Mouse (Mus musculus) left cerebral cortex, adult 2 months (tissue): Measurements from ENCODE around the gene Mrgprx1. TPM values are rescaled to one million over a fixed set of nuclear protein-coding genes. Genes with fewer than 3 reads are reported as not detected.

Source experiments
- DNase-seq, 2 experiments: peaks; one replicate each; pipeline ENCODE4 v3.0.0; 2021 to 2022; ENCODE audit warnings: low spot score in 2 of 2, mixed read lengths in 1 of 2; ENCODE audit errors: extremely low spot score in 1 of 2
- H3K27ac ChIP-seq: fragments of 200-600 bp; 2 replicates; pipeline ENCODE4 v1.8.1; 2022
- H3K4me3 ChIP-seq: fragments of 200-600 bp; 2 replicates; pipeline ENCODE4 v1.8.1; 2022
- CTCF ChIP-seq: fragments of 200-600 bp; IDR thresholded peaks from 2 replicates; pipeline ENCODE4 v1.8.1; 2022; ENCODE audit warnings: antibody characterized with exemption, mild to moderate bottlenecking, moderate library complexity
- intact Hi-C: fragments of 180-260 bp; cut with DNase I; formaldehyde crosslinking; loops from one replicate; pipeline ENCODE4 v1.15.1; 2025
- long read RNA-seq, 2 experiments: library from polyadenylated mRNA; stranded (forward); transcript quantifications; one replicate each; pipeline ENCODE4 v2.0.0; 2021; ENCODE audit warnings: borderline mapping rate in 2 of 2
- total RNA-seq, 2 experiments: library from RNA; stranded (reverse); gene quantifications; 2 replicates each; pipeline ENCODE4 v1.2.3; 2021

Mrgprx1 gene
- total RNA-seq = not detected
- long read RNA-seq, experiment 1 = 0 reads
- long read RNA-seq, experiment 2 = 0 reads

GRCm38 (mm10) chr7:48027497-48027896, at the start of gene Mrgprx1:
Gene Mrgprx1, minus strand, starts transcription at chr7:48027597.
- Histone ChIP-seq H3K27ac (no peak within 1 kb of the TSS), H3K4me3 (no peak within 1 kb of the TSS)
- no peak for DNase-seq
- TF ChIP-seq CTCF = no peak
- intact Hi-C loops = no loop called here

- TF ChIP-seq CTCF = no peak
- Histone ChIP-seq H3K4me3 (no peak overlapping the region), H3K27ac (no peak overlapping the region)
- no peak for DNase-seq
- intact Hi-C loops = no loop called here
These were observed 48.1 kb upstream of the Mrgprx1 start for GRCm38 (mm10) chr7:48075521-48075920.

- no peak for TF ChIP-seq CTCF
- no peak for DNase-seq
- no peak overlapping the region for H3K27ac ChIP-seq
- intact Hi-C loops = no loop called here
- H3K4me3 ChIP-seq = no peak overlapping the region
These were observed 19.2 kb upstream of the Mrgprx1 start for GRCm38 (mm10) chr7:48046475-48047185.

GRCm38 (mm10) chr7:48044046-48044445, 16.6 kb upstream of the Mrgprx1 start:
- H3K4me3 ChIP-seq = no peak overlapping the region
- intact Hi-C loops = no loop called here
- H3K27ac ChIP-seq = no peak overlapping the region
- TF ChIP-seq CTCF = no peak
- DNase-seq = no peak

GRCm38 (mm10) chr7:48017874-48018273, 9.5 kb downstream of the Mrgprx1 start:
- intact Hi-C loops = no loop called here
- no peak for DNase-seq
- Histone ChIP-seq H3K4me3 (no peak overlapping the region), H3K27ac (no peak overlapping the region)
- no peak for TF ChIP-seq CTCF

GRCm38 (mm10) chr7:47995689-47996088, 31.7 kb downstream of the Mrgprx1 start:
- no peak overlapping the region for H3K27ac ChIP-seq
- no peak for TF ChIP-seq CTCF
- no peak overlapping the region for H3K4me3 ChIP-seq
- intact Hi-C loops = no loop called here
- no peak for DNase-seq

GRCm38 (mm10) chr7:47986752-47987151, 40.6 kb downstream of the Mrgprx1 start:
- no peak for DNase-seq
- intact Hi-C loops = no loop called here
- H3K27ac ChIP-seq = no peak overlapping the region
- no peak overlapping the region for H3K4me3 ChIP-seq
- TF ChIP-seq CTCF = no peak

GRCm38 (mm10) chr7:47981995-47982394, 45.4 kb downstream of the Mrgprx1 start, which contains the start of gene Mrgpra4:
Gene Mrgpra4, minus strand, starts transcription at chr7:47982095.
- DNase-seq = no peak
- Histone ChIP-seq H3K27ac (no peak within 1 kb of the TSS), H3K4me3 (no peak within 1 kb of the TSS)
- TF ChIP-seq CTCF = no peak
- intact Hi-C loops = no loop called here

Other genes starting within 250 kb of the Mrgprx1 start
- not detected for gene Mrgpra4, start 45.5 kb downstream of the Mrgprx1 start, total RNA-seq
- gene Mrgprb5, start 141.4 kb upstream of the Mrgprx1 start, total RNA-seq = not detected
- gene Mrgprb4, start 171.7 kb upstream of the Mrgprx1 start, total RNA-seq = not detected